Mouse (Mus musculus) gastrocnemius, postnatal 10 days (tissue): ENCODE results near the gene Pygo2. TPM values are rescaled to one million over a fixed set of nuclear protein-coding genes. Genes with fewer than 3 reads are reported as not detected.
A peak's percentile ranks its signal among the peaks of the same experiment; 100 is the strongest.

Experiments used
- DNase-seq: peaks from one replicate; pipeline ENCODE4 v3.0.0; 2021; ENCODE audit warnings: mixed read lengths
- long read RNA-seq, 2 experiments: library from polyadenylated mRNA; stranded (forward); transcript quantifications; one replicate each; pipeline ENCODE4 v2.0.0; 2021
- total RNA-seq, 2 experiments: library from RNA; stranded (reverse); gene quantifications; 2 replicates each; pipeline ENCODE4 v1.2.3; 2021

The Pygo2 gene
- 10 to 100 TPM; 15.9 to 22.2 TPM for total RNA-seq
- long read RNA-seq, experiment 1, transcript Pygo2-201 (3 exons, 3,198 nt), result major isoform, 23 of 41 reads
- long read RNA-seq, experiment 1, partial matches to known transcripts, result 14 of 41 reads
- long read RNA-seq, experiment 1, other reads (novel, unspliced or antisense), result 1 of 41 reads
- long read RNA-seq, experiment 2, transcript Pygo2-201 (3 exons, 3,198 nt), result major isoform, 9 of 22 reads
- long read RNA-seq, experiment 2, partial matches to known transcripts, result 0 of 22 reads
- long read RNA-seq, experiment 2, other reads (novel, unspliced or antisense), result 12 of 22 reads

DNA sequence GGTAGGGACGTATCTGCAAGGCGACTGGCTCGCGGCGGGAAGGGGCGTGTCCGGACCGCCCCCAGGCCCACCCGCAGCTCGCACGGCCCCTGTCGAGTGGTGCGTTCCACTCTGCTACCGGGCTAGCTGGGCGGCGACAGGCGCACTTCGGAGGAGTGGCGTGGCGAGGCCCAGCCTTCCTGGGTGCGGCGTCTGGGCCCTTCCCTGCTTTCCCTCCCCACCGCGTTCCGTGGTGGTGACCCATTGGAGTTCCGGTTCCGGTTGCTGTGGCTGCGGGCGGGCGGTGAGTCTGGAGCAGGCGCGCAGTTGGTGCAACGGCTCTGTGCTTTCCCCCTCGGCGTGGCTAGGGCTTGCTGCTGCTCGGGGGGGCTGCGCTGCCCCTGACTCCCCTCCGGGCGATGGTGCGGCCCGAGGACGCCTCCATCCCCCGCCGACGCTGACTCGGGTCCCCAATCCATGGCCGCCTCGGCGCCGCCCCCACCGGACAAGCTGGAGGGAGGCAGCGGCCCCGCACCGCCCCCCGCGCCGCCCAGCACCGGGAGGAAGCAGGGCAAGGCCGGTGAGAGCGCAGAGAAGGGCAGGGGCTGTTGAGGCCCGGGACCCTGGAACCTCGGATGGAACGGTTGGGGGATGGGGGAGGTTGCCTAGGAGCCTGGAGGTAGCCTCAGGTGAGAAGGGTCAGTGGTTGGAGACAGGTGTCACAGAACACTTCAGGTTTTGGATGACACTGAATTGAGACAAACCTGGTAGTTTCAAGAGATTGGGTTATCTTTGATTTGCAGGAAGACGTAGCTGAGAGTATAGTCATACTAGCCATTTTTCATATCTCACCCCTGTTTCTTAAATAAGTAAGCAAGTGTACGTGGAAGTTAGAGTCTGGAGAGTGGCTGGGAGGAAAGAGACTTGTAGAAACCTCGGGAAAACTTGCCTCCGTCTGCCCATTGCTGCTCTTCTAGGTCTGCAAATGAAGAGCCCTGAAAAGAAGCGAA, at the start of gene Pygo2:
TSS of gene Pygo2 (plus strand) at position 44 of the 989 bp plus-strand sequence.
- DNase-seq, result peak; percentile 91

DNA sequence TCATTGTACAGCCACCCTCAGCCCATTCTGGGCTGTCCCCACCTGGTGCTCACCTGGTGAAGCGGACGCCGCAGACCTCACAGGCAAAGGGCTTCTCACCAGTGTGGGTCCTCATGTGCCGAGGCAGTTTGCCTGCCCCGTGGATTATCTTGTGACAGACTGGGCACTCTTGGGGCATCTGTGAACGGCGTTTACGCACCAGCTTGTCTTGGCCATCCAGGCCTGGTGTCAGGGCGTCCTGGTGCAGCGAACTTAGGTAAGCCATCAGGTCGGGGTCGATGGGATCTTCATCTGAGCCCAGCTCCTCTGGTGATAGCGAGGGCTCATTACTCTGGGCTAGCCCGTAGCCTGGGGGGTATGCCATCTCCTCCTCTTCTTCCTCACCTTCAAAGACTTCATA, 49.7 kb upstream of the Pygo2 start:
- no peak for DNase-seq

DNA sequence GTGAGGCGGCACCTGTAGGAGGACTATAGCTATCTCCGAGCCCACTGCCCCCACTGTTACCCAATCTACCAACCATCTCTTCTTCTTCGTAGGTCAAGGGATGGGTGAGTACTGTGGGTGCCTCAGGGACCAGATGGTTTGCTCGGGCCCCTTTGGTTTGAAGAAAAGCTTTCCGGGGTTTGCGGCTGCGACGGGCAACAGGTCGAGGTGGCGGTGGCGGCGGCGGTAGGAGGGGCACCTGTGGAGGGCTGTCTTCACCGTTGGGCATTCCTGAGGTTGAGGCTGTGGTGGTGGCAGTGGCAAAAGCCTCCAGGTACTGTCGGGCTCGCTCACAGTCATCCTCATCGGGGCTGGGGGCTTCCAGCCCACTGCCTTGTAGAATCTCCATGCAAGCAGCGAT, 49.3 kb upstream of the Pygo2 start:
- DNase-seq, result no peak

DNA sequence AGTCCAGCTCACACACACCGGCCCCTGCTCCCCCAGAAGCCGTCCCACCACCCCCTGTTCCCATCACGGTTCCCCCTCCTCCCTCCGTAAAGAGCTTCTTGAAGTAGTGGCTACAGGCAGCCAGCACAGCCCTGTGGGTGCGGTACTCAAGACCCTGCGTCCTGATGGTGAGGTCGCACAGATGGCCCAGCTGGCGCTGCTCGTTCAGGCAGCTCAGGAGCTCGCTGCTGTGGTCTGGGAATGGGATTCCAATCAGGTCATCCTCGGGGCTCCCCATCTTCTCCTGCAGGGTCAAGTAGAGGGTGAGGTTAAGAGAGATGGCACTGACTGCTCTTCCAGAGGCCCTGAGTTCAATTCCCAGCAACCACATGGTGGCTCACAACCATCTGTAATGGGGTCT, 48.8 kb upstream of the Pygo2 start:
- no peak for DNase-seq

DNA sequence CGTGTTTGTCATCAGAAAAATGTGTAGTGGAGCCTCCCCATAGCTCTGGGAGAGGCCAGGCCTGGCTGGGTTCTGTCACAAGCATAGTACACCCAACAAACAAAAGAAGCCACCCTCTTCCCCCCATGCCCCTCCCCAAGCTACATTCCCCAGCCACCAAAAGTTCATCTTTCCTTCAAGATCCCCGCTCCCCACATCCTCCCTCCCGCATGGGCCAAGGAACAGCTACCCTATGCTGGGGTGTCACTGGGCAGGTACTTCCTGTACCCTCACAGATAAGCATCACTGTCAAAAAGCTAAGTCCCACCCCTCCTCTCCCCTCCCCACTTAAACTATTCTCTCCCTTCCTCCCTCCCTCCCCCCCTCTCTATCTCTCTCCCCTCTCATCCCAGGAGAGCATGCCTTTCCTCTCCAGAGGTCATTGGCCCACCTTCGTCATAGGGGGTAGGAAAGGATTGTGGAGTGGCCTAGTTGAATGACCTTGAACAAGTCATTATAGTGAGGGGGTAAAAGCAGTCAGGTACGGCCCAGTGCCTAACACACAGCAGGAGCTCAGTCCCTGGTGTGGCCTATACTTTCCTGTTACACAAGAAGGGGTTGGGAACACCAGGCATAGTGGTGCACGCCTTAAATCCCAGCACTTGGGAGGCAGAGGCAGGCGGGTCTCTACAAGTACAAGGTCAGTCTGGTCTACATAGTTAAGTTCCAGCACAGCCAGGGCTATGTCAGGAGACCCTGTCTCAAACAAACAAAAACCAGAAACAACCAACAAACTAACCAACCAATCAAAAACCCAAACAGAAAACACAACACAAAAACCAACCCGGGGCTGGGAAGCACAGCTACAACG, 47.8 kb upstream of the Pygo2 start:
- no peak for DNase-seq

DNA sequence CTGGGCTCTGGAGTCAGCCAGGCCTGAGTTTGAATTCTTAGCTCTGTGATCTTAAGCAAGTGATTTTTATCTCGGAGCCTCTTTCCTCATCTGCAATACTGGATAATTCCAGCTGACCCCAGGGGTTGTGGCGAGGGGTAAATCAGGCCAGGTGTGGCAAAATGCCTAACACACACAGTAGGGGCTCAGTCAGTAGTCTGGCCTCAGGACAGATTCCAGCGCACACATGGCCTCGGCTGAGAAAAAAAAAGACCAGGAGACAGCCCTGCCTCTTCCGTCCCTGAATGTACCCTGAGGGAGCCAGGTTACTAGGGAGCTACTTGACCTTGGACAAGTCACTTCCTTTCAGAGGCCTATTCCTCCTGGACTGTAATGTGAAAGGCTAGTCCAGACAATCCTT, 47.1 kb upstream of the Pygo2 start:
- DNase-seq, result no peak

DNA sequence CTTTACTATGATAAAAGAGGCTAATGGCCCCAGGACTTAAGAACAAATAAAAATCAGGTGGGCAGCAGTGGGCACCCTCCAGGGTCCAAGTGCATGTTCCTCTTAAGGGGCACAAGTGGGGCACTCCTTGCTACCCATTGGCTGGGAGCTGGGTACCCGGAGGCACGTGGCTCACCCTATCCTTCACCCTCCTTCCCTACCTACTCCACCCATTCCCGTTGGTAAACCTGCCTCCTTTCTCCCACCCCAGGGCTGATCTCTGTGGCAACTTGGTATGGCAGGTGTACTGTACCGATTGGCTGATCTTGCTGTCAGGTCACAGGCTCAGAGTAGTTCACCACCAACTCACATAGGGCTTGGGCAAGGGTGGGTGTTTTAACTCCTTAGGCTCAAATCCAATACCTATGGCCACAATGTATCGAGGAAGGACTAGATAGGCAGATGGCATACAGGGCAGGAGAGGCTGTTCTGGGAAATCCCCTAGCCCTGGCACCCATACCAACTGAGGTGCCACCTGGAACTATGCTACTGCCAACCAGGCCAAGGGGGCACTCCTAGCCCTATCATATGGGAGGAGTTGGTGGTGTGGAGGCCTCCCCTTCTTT, 46.3 kb upstream of the Pygo2 start:
- no peak for DNase-seq

DNA sequence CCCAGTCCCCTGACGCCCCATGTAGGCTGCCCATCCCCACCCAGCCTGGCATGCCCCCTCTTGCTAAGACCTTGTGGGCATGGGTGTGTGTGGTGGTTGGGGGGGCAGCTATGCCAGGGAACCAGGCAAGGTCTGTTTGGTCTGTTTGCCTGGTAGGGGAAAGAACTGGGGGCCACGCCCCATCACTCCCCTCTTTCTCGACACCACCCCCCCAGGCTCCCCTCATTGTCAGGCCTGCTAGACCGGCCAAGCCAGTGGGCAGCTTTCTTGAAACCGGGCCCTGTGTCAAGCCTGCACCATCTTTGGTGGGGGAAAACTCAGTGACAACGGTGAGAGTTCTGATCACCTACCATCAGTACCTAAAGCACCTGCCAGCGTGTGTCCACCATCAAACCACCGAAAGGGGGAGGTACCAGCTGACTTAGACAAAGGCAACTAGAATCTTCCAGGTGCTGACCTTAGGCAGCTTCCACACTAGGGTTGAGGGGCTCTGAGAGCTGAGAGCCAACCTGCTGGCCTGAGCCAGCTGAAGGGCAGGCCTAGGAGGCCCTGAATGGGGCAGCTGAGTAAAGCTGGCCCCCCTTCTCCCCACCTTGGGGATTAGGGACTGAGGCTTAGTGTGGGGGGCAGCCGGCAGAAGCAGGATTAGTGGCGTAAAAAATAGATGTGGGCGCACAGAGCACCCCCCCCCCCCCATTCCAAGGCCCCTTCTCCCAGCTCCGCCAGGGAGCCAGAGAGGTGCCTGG, 45.5 kb upstream of the Pygo2 start:
- DNase-seq, result no peak

DNA sequence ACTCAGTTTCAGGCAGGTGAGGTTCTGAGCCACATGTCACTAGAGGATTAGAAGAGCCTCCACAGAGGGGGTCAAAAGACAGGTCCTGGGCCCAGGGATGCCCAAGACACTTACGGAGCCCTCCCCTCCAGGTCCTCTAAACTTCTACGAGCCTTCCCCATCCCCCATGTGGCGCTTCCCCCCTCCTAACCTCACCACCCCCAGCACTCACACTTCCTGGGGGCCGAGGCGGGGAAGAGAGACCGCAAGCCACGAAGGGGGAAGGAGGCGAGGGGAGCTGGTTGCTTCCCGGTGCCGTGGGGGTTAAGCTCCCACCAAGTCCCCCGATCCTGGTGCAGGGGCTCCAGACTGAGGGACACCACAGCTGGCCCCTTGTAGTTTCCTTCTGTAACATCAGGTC, 44.6 kb upstream of the Pygo2 start:
- no peak for DNase-seq

DNA sequence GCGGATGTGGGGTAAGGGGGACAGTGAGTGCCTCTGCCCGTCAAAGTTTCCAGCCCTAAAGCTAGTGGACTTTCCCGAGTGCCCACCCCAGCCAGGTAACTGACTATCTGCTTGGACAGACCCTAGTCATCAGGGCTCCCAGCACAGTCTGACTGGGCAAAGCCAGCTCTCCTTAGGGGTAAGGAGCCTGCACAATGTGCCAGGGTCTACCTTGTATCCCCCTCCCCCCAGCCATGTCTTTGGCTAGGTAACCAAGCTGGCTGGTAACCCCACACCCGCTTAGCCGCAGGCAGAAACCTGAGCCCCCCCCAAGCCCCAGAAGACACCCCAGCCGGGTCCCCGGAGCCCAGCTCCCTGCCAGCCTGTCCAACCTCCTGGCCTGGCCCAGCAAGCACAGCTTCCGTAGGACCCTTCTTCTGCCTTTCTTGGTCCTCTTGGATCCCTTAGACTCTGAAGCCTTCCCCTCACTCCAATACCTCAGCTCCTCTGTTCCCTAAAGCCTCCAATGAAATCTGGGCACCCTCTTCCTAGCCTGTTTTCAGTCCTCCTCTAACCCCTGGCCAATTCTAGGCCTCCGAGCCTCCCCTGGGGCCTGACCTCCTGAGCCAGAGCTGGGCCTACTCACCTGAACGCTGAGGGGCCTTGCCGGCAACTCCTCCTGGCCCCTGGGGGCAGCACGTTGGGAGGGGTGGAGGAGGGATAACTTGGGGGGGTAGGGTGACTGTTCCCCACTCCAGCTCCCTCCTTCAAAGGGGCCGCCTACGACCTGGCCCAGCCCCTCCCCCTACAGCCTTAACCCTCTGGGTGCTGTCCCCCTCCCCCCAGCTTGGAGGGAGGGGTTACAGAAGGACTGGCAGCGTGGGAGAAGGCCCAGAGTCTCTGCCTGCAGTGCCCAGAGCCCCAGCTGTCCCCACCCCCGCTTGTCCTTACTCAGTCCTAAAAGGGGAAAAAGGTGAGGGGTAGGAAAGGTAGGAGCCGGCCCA, 43.3 kb upstream of the Pygo2 start:
- DNase-seq, result no peak

DNA sequence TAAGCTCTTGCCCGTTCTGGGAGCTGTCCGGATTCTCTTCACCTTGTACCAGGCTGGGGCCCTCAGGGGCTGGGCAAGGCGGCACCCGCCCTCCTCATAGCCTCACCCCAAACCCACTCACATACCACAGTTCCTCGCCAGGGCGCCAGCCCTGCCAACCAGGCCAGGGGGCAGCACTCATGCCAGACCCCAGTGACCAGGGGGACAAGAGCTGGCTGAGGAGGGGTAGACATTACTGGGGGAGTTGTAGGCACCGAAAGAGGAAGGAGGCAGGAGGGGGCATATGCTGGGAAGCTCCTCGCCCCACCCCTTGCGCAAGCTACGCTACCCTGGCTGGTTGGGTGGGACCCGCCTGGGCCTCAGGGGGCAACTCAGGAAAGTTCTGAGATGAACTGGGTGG, 42.4 kb upstream of the Pygo2 start:
- no peak for DNase-seq

DNA sequence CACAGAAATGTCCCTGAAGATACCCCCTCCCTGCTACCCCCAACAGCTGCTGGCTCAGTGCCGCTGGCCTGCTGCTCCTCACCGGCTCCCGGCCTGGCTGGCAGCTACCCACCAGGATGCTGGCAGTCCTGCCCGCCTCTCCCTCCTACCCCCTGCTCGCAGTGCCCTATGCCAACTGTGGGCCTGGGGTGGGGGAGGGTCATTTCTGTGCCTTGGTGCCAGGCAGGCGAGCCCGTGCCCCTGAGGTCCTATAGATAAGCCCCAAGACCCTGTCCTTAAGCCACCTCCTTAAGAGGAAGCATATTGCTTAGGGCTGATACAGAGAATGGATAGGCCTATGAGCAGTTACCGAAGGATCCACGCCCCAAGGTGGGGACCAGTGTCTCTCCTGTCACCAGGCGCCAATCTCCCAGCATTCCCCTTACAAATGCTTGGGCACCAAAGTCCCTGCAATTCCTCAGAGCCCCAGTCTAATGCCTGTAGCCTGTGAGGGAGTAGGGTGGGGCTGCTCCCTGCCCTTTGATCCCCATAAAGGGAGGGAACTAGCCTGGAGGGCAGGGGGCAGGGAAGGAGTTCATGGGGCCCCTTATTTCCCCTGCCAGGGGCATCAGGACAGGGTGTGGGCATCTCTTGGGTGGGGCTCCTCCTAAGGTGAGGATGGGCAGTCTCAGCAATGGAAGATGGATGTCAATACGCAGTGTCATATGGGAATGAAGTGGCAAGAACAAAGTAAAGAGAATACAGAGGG, 41.7 kb upstream of the Pygo2 start:
- peak; percentile 79 for DNase-seq

DNA sequence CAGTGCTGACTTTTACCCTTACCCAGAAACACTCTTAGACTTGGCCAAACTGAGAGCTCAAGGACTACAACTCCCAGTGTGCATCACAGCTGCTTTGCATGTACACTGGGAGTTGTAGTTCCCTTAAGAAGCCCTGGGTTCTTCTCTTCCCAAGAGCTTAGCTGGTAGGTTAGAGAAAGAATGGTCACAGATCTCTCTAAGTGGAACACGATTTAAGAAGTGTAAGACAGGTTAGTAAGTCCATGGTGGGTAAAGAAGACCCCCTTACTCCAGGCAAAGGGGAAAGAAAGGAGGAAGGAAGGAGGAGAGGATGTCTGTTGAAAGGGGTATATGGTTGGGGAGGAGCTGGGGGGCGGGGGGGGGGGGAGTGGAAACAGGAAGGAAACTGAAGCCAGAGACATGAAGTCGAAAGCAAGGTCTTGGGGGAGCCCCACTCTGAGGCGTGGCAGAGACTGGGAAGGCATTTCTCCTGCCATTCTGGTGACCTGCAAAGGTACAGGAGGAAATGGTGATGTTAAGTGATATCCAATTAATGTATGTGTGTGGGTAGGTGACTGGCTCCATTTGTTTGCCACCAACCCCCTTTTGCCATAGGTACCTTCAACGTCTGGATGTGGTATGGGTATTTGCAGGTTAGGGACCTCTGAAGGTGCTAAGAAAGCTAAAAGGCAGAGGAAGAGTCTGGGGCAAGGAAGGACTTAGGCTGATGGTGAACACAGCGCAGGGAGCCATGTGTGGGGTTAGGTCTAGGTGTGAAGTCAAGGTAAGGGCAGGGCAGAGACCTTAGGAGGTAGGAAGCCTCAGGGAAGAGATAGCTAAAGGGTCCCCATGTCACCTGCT, 40.9 kb upstream of the Pygo2 start:
- DNase-seq, result no peak

DNA sequence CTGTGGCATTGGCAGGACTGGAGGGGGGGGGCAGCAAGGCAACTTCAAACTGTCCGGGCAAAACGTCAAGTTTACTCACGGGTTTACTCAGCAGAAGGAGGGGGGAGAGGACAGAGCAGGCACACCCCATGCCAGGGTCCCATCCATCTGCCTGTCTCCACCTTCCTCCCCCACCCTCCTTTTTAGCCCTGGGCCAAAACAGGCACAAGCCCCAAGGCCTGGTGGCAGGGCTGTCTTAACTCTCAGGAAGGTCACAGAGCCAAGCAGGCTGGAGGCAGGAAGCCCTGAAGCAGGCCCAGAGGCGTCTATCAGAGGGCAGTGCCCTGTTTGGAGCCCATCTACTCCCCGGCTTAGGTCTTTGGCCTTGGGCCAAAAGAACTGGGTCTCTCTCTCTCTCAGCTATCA, 39.9 kb upstream of the Pygo2 start:
- no peak for DNase-seq

DNA sequence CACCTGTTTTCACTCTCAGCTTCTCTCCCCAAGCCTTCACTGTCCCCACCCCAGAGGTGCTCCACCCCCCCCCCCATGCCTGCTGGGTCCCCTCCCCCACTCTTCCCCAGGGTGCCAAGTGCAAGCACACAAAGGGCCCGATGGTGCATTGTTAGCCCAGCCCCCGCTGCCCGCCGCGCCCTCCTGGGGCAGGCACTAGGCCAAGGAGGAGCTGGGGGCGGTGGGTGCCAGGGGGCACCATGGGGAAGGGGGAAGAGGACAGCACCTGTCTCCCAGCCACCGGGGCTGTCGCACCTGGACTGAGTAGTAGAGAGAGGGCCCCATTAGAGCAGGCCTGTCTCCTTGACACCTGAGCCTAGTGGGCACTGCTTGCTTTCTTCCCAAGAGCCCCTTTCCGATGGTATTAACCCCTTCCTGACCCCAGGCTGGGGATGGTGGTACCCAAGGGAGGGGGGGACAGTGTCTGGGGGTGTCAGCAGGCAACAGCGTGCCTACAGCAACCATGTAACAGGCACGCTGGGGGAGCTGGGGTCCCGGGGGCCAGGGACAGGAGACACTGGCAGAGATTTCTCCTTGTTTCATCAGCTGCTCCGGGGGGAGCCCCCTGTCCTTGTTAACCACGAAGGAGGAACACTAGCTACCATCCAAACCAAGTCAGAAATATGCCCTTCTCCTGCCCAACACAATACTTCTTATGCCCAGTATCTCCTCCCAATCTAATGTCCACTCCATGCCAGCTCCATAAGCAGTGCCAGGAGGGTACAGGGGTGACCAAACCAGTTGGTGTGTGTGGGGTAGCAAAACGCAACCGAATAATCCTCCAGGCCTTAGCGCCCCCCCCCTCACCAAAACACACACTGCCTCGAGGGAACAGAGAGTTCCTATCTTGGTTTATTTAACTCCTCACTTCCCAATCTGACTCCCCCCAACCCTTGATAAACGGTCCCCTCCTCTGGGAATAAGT, 39.0 kb upstream of the Pygo2 start:
- DNase-seq, result no peak

DNA sequence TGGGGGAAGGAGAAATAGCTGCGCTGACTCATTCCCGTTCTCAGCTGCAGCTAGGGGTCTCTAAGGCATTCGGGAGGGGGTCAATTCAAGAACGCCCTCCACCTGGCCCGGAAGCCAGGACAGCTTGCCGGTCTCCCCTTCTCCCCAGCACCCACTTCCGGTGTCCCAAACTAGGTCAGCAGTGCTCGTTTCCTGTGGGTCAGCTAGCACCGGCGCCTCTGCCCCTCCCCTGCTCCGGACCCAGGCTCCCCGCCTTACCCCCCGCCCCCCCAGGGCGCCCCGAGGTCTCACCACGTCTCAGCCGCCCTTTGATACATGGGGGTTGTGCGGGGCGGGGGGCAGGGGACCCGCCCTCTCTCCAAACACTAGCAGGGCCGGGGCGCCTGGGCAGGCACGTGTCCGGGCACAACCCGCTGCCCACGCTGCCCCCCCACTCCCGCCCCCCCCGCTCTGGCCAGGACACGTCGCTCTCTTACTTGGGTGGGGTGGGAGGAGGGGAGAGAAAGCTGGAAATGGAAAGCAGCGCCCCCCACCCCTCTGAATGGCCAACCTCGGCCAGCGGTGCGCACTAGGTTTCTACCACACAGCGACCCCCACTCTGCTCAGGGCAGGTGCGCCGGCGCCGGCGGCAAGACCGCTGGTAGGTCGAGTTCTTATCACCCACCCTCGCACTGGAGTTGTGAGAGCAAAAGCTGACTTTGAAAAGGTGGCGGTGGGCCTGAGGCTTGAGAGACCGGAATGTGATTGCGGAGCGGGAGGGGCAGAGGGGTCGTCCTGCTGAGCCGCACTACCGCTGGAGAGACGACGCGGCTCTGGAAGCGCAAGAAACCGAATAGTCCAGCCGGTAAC, 38.1 kb upstream of the Pygo2 start:
- DNase-seq, result peak; percentile 61
